In genomic region chr19:10634872-10635318, GRCm38 (mm10) we compare ENCODE assay signal across 8 mouse cellular contexts. TPM values are rescaled to one million over a fixed set of nuclear protein-coding genes. Genes with fewer than 3 reads are reported as not detected.
DNase-seq lines count a peak whose midpoint lies in the region; ATAC-seq lines count a peak whose summit lies in the region.

No protein-coding gene starts in this region.

- 0 out of 2 replicates have a peak overlapping the region, but pooled peaks have one; percentile 0 for H3K27ac ChIP-seq in heart, embryonic 16.5 days (ENCODE audit: low read length)
- H3K27ac ChIP-seq in midbrain, embryonic 16.5 days (ENCODE audit: low read length): peak overlapping the region; percentile 55; the same call in 1 of the 2 replicates
- 0 out of 2 replicates have a peak overlapping the region, but pooled peaks have one; percentile 7 for H3K27ac ChIP-seq in stomach, embryonic 15.5 days

- peak overlapping the region; percentile 99 for H3K4me2 ChIP-seq in heart, embryonic 16.5 days (ENCODE audit: low read depth, low read length)
- peak overlapping the region; percentile 96 for H3K4me2 ChIP-seq in midbrain, embryonic 16.5 days (ENCODE audit: low read length)
- peak overlapping the region; percentile 96 for H3K4me2 ChIP-seq in stomach, embryonic 15.5 days

- peak overlapping the region; percentile 74 for H3K9ac ChIP-seq in heart, embryonic 16.5 days (ENCODE audit: low read length)
- H3K9ac ChIP-seq in midbrain, embryonic 16.5 days (ENCODE audit: low read depth, low read length): peak overlapping the region; percentile 72
- peak overlapping the region; percentile 50 for H3K9ac ChIP-seq in stomach, embryonic 15.5 days

- DNase-seq in thymus, postnatal 0 days (ENCODE audit: low spot score): peak; percentile 40
- DNase-seq in thymus, postnatal 10 days (ENCODE audit: low spot score in 2 of 2): no peak
- DNase-seq in kidney, postnatal 10 days: peak; percentile 76
- peak; percentile 85 for DNase-seq in liver

- peak; percentile 73 for ATAC-seq in heart, embryonic 16.5 days (replicated peaks; ENCODE audit: extremely low read depth, insufficient read depth, low FRiP score)
- ATAC-seq in midbrain, embryonic 16.5 days: peak; percentile 91
- ATAC-seq in stomach, embryonic 15.5 days (ENCODE audit: insufficient read depth, low FRiP score, low read depth): peak; percentile 86

- H3K27me3 ChIP-seq in erythroblast, embryonic 14.5 days (ENCODE audit: control insufficient read depth): no peaks in the 10 kb centered on the region
- H3K27me3 ChIP-seq in heart, embryonic 16.5 days (ENCODE audit: control insufficient read depth, insufficient read depth, low read length): 0 out of 2 replicates have a peak, but pooled peaks cover 2% of the 10 kb centered on the region
- H3K27me3 ChIP-seq in midbrain, embryonic 16.5 days (ENCODE audit: control insufficient read depth, insufficient read depth, low read depth, low read length): no peaks in the 10 kb centered on the region; the same call in 1 of the 2 replicates
- no peaks in the 10 kb centered on the region for H3K27me3 ChIP-seq in stomach, embryonic 15.5 days (replicated peaks)

- H3K4me3 ChIP-seq in erythroblast, embryonic 14.5 days (replicated peaks): peak overlapping the region; percentile 73
- H3K4me3 ChIP-seq in heart, embryonic 16.5 days (ENCODE audit: low read length): peak overlapping the region; percentile 55
- peak overlapping the region; percentile 48 for H3K4me3 ChIP-seq in midbrain, embryonic 16.5 days (ENCODE audit: low read depth, low read length)
- H3K4me3 ChIP-seq in stomach, embryonic 15.5 days (replicated peaks): peak overlapping the region; percentile 45

- WGBS in heart, embryonic 16.5 days: under 1% methylated on average over 21 of the region's 21 CpGs
- WGBS in midbrain, embryonic 16.5 days: under 1% methylated on average over 21 of the region's 21 CpGs
- 4% methylated on average over 21 of the region's 21 CpGs for WGBS in stomach, embryonic 15.5 days

- peaks cover 63% of the 10 kb centered on the region for H3K4me1 ChIP-seq in erythroblast, embryonic 14.5 days (ENCODE audit: control insufficient read depth)
- peaks cover 13% of the 10 kb centered on the region for H3K4me1 ChIP-seq in heart, embryonic 16.5 days (ENCODE audit: control insufficient read depth, insufficient read depth, low read length)
- H3K4me1 ChIP-seq in midbrain, embryonic 16.5 days (ENCODE audit: control insufficient read depth, insufficient read depth, low read length): peaks cover 13% of the 10 kb centered on the region
- peaks cover 18% of the 10 kb centered on the region for H3K4me1 ChIP-seq in stomach, embryonic 15.5 days

- H3K36me3 ChIP-seq in erythroblast, embryonic 14.5 days (ENCODE audit: control insufficient read depth): peaks cover 38% of the 10 kb centered on the region
- peaks cover 2% of the 10 kb centered on the region for H3K36me3 ChIP-seq in heart, embryonic 16.5 days (ENCODE audit: control insufficient read depth, insufficient read depth)
- H3K36me3 ChIP-seq in midbrain, embryonic 16.5 days (ENCODE audit: control insufficient read depth, insufficient read depth, low read length): peaks cover 5% of the 10 kb centered on the region; the same call in 1 of the 2 replicates
- H3K36me3 ChIP-seq in stomach, embryonic 15.5 days: 0 out of 2 replicates have a peak, but pooled peaks cover 5% of the 10 kb centered on the region

- H3K9me3 ChIP-seq in erythroblast, embryonic 14.5 days (ENCODE audit: control insufficient read depth, low read length): no peaks in the 10 kb centered on the region
- H3K9me3 ChIP-seq in heart, embryonic 16.5 days (replicated peaks; ENCODE audit: control insufficient read depth, low read length): no peaks in the 10 kb centered on the region
- no peaks in the 10 kb centered on the region for H3K9me3 ChIP-seq in midbrain, embryonic 16.5 days (replicated peaks; ENCODE audit: control insufficient read depth, low read length, poor library complexity, severe bottlenecking)
- no peaks in the 10 kb centered on the region for H3K9me3 ChIP-seq in stomach, embryonic 15.5 days

RNA-seq across cellular contexts. Expression of gene Vwce, which starts 0.9 kb away (rescaled TPM):
- 1.2 and 2.2 TPM in 2 replicates for polyA plus RNA-seq in thymus, postnatal 0 days (2015; fragmentation: Nextera tagmentation; extraction: Ambion mirVana)
- polyA plus RNA-seq in erythroblast, embryonic 14.5 days (2012): 0.11 and 0.12 TPM in 2 replicates
- 1.7 and 2.1 TPM in 2 replicates for polyA plus RNA-seq in heart, embryonic 16.5 days (2015; fragmentation: Nextera tagmentation; extraction: Ambion mirVana)
- polyA plus RNA-seq in midbrain, embryonic 16.5 days (2015; fragmentation: Nextera tagmentation; extraction: Ambion mirVana): 1.1 and 2.0 TPM in 2 replicates
- polyA plus RNA-seq in stomach, embryonic 15.5 days (2015; fragmentation: Nextera tagmentation; extraction: Ambion mirVana): 2.3 and 3.2 TPM in 2 replicates

RNA-seq across cellular contexts. Expression of gene Tkfc, which starts 29.4 kb away (rescaled TPM):
- polyA plus RNA-seq in thymus, postnatal 0 days (2015; fragmentation: Nextera tagmentation; extraction: Ambion mirVana): 12.4 and 13.7 TPM in 2 replicates
- polyA plus RNA-seq in erythroblast, embryonic 14.5 days (2012): 0.31 and 0.64 TPM in 2 replicates
- polyA plus RNA-seq in heart, embryonic 16.5 days (2015; fragmentation: Nextera tagmentation; extraction: Ambion mirVana): 11.4 TPM in 2 replicates
- 24.6 and 25.4 TPM in 2 replicates for polyA plus RNA-seq in midbrain, embryonic 16.5 days (2015; fragmentation: Nextera tagmentation; extraction: Ambion mirVana)
- 20.3 and 21.8 TPM in 2 replicates for polyA plus RNA-seq in stomach, embryonic 15.5 days (2015; fragmentation: Nextera tagmentation; extraction: Ambion mirVana)

RNA-seq across cellular contexts. Expression of gene Ddb1, which starts 29.8 kb away (rescaled TPM):
- polyA plus RNA-seq in thymus, postnatal 0 days (2015; fragmentation: Nextera tagmentation; extraction: Ambion mirVana): 148 and 156 TPM in 2 replicates
- 2.3 and 2.8 TPM in 2 replicates for polyA plus RNA-seq in erythroblast, embryonic 14.5 days (2012)
- polyA plus RNA-seq in heart, embryonic 16.5 days (2015; fragmentation: Nextera tagmentation; extraction: Ambion mirVana): 276 and 277 TPM in 2 replicates
- 218 and 234 TPM in 2 replicates for polyA plus RNA-seq in midbrain, embryonic 16.5 days (2015; fragmentation: Nextera tagmentation; extraction: Ambion mirVana)
- polyA plus RNA-seq in stomach, embryonic 15.5 days (2015; fragmentation: Nextera tagmentation; extraction: Ambion mirVana): 301 and 305 TPM in 2 replicates

RNA-seq across cellular contexts. Expression of gene Pga5, which starts 43.0 kb away (rescaled TPM):
- 0.49 and 0.95 TPM in 2 replicates for polyA plus RNA-seq in thymus, postnatal 0 days (2015; fragmentation: Nextera tagmentation; extraction: Ambion mirVana)
- polyA plus RNA-seq in erythroblast, embryonic 14.5 days (2012): not detected in 2 replicates
- polyA plus RNA-seq in heart, embryonic 16.5 days (2015; fragmentation: Nextera tagmentation; extraction: Ambion mirVana): not detected in 2 replicates
- polyA plus RNA-seq in midbrain, embryonic 16.5 days (2015; fragmentation: Nextera tagmentation; extraction: Ambion mirVana): not detected in 2 replicates
- polyA plus RNA-seq in stomach, embryonic 15.5 days (2015; fragmentation: Nextera tagmentation; extraction: Ambion mirVana): 28.0 and 59.2 TPM in 2 replicates

RNA-seq across cellular contexts. Expression of gene Vps37c, which starts 53.6 kb away (rescaled TPM):
- 14.6 and 19.3 TPM in 2 replicates for polyA plus RNA-seq in thymus, postnatal 0 days (2015; fragmentation: Nextera tagmentation; extraction: Ambion mirVana)
- 2.4 and 3.2 TPM in 2 replicates for polyA plus RNA-seq in erythroblast, embryonic 14.5 days (2012)
- polyA plus RNA-seq in heart, embryonic 16.5 days (2015; fragmentation: Nextera tagmentation; extraction: Ambion mirVana): 29.3 and 30.4 TPM in 2 replicates
- 28.6 and 31.2 TPM in 2 replicates for polyA plus RNA-seq in midbrain, embryonic 16.5 days (2015; fragmentation: Nextera tagmentation; extraction: Ambion mirVana)
- polyA plus RNA-seq in stomach, embryonic 15.5 days (2015; fragmentation: Nextera tagmentation; extraction: Ambion mirVana): 34.0 and 40.2 TPM in 2 replicates

Comparison
In these comparisons a context has a peak if more than half of its experiments do, and no peak if none do; other contexts are left out.
1. DNase-seq: peak in thymus, postnatal 0 days (single experiment), kidney, postnatal 10 days (single experiment) and liver (single experiment); none in thymus, postnatal 10 days (0 of 2).
2. H3K27ac ChIP-seq: peak in every context shown above with its lines; median percentile 55 in midbrain, embryonic 16.5 days; 7 in stomach, embryonic 15.5 days; 0 in heart, embryonic 16.5 days.
3. RNA of gene Ddb1, which starts 29.8 kb away (polyA plus RNA-seq): 301 to 305 TPM in stomach, embryonic 15.5 days, 276 to 277 TPM in heart, embryonic 16.5 days, 218 to 234 TPM in midbrain, embryonic 16.5 days and 148 to 156 TPM in thymus, postnatal 0 days; 2.3 to 2.8 TPM in erythroblast, embryonic 14.5 days; every median in the first group is over 10 times any median in the second.
4. Peak in every context shown above with its lines, with median percentiles within 50 percentile points of each other: H3K4me3 ChIP-seq, ATAC-seq, H3K4me2 ChIP-seq and H3K9ac ChIP-seq.